In the genomic region with DNA sequence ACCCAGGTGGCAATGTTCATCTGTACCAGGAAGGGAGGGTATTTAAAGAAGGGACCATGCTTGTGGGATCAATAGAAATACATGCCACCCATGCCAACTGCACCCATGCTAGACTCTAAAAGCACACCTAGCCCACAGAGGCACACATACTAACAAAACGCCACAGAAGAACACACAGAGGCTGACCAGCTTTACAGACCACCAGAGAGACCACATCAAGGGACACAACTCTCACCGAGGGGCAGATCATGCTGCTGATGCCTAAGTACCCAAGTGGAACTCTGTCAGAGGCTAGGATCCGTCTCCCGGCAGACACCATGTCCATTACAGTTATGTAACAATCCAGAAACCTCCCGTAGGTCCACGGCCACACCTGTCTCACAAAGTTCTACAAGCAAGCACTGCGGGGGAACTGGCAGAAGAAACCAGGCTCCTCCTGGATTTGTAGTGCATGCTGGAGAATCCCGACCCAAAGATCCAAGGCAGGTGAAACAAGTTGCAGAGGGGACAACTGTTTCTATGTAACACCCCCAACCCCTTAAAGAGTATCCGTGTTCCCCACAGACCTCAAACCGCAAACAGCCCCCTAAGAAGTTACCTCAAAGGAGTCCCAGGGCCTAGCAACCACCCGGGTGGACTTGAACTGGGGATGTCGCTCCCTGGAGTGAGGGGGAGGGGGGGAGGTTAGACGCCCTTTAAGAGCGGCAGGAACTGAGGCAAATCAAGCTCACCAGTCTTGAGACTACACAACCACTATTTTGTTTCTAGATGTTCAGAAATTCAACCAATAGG, we compare ENCODE assay signal across 8 mouse cellular contexts. TPM values are rescaled to one million over a fixed set of nuclear protein-coding genes. Genes with fewer than 3 reads are reported as not detected.
A peak's percentile ranks its signal among the peaks of the same experiment; 100 is the strongest.
DNase-seq lines count a peak whose midpoint lies in the region; ATAC-seq lines count a peak whose summit lies in the region.

No protein-coding gene starts in this region.

- no peak for ATAC-seq in heart, embryonic 14.5 days (ENCODE audit: insufficient number of reproducible peaks, insufficient read depth, low FRiP score, low read depth)
- no peak for ATAC-seq in hindbrain, embryonic 13.5 days (ENCODE audit: low FRiP score)
- ATAC-seq in midbrain, embryonic 11.5 days (ENCODE audit: low FRiP score) = no peak
- no peak for ATAC-seq in activated CD4-positive, CD25-positive, alpha-beta regulatory T cell, adult 4 months

- peak overlapping the region; percentile 63 to 97 for H3K4me3 ChIP-seq in heart, embryonic 14.5 days (ENCODE audit: control insufficient read depth in 1 of 2, insufficient read depth in 1 of 2, low read depth in 1 of 2, low read length in 2 of 2)
- H3K4me3 ChIP-seq in hindbrain, embryonic 13.5 days = peak overlapping the region; percentile 94
- peak overlapping the region; percentile 95 for H3K4me3 ChIP-seq in midbrain, embryonic 11.5 days (ENCODE audit: low read depth, low read length)

- WGBS in heart, embryonic 14.5 days = 13% methylated on average over 14 of the region's 14 CpGs
- 22% methylated on average over 14 of the region's 14 CpGs for WGBS in hindbrain, embryonic 13.5 days
- WGBS in midbrain, embryonic 11.5 days = 25% methylated on average over 14 of the region's 14 CpGs

- H3K27me3 ChIP-seq in heart, embryonic 14.5 days (ENCODE audit: control insufficient read depth, insufficient read depth, low read length) = no peaks in the 10 kb centered on the region
- no peaks in the 10 kb centered on the region for H3K27me3 ChIP-seq in hindbrain, embryonic 13.5 days
- H3K27me3 ChIP-seq in midbrain, embryonic 11.5 days (ENCODE audit: control insufficient read depth, insufficient read depth, low read length) = no peaks in the 10 kb centered on the region

- no peak overlapping the region for H3K27ac ChIP-seq in heart, embryonic 14.5 days (replicated peaks in 1 of 2; ENCODE audit: control insufficient read depth in 1 of 2, insufficient read depth in 1 of 2, low read depth in 2 of 2, low read length in 2 of 2)
- no peak overlapping the region for H3K27ac ChIP-seq in hindbrain, embryonic 13.5 days
- H3K27ac ChIP-seq in midbrain, embryonic 11.5 days (ENCODE audit: low read depth, low read length) = no peak overlapping the region

- H3K9ac ChIP-seq in heart, embryonic 14.5 days (ENCODE audit: low read length) = peak overlapping the region; percentile 92
- peak overlapping the region; percentile 95 for H3K9ac ChIP-seq in hindbrain, embryonic 13.5 days
- peak overlapping the region; percentile 90 for H3K9ac ChIP-seq in midbrain, embryonic 11.5 days (ENCODE audit: low read length)

- H3K9me3 ChIP-seq in heart, embryonic 14.5 days (ENCODE audit: control insufficient read depth, low read length) = no peaks in the 10 kb centered on the region
- no peaks in the 10 kb centered on the region for H3K9me3 ChIP-seq in hindbrain, embryonic 13.5 days
- no peaks in the 10 kb centered on the region for H3K9me3 ChIP-seq in midbrain, embryonic 11.5 days (ENCODE audit: control insufficient read depth, low read length)

- H3K4me1 ChIP-seq in heart, embryonic 14.5 days (ENCODE audit: control insufficient read depth in 2 of 2, insufficient read depth in 2 of 2, low read length in 2 of 2) = peaks cover 25 to 50% of the 10 kb centered on the region in 2 experiments
- H3K4me1 ChIP-seq in hindbrain, embryonic 13.5 days (replicated peaks) = peaks cover 71% of the 10 kb centered on the region
- H3K4me1 ChIP-seq in midbrain, embryonic 11.5 days (ENCODE audit: control insufficient read depth, insufficient read depth, low read length) = peaks cover 38% of the 10 kb centered on the region

- no peak for DNase-seq in heart, postnatal 4 days
- DNase-seq in T-cell, adult 2 months (ENCODE audit: low spot score) = peak; percentile 12
- DNase-seq in midbrain, embryonic 11.5 days (ENCODE audit: low spot score, missing footprints) = peak; percentile 83
- DNase-seq in adrenal gland, postnatal 14 days = no peak
- no peak for DNase-seq in B cell, adult 2 months

- H3K36me3 ChIP-seq in heart, embryonic 14.5 days (ENCODE audit: control insufficient read depth, insufficient read depth, low read length) = peaks cover 6% of the 10 kb centered on the region; the same call in 1 of the 2 replicates
- no peaks in the 10 kb centered on the region for H3K36me3 ChIP-seq in hindbrain, embryonic 13.5 days
- no peaks in the 10 kb centered on the region; the same call in 1 of the 2 replicates for H3K36me3 ChIP-seq in midbrain, embryonic 11.5 days (ENCODE audit: control insufficient read depth, insufficient read depth, low read length)

- H3K4me2 ChIP-seq in heart, embryonic 14.5 days (ENCODE audit: low read length) = peak overlapping the region; percentile 76
- H3K4me2 ChIP-seq in hindbrain, embryonic 13.5 days = peak overlapping the region; percentile 99
- peak overlapping the region; percentile 89 for H3K4me2 ChIP-seq in midbrain, embryonic 11.5 days

RNA-seq across cellular contexts. Expression of gene Nsun2, which starts 1.2 kb away (rescaled TPM):
- polyA plus RNA-seq in heart, embryonic 14.5 days (2014; fragmentation: Nextera tagmentation; extraction: Ambion mirVana) = 61.3 and 64.2 TPM in 2 replicates
- total RNA-seq in heart, postnatal 4 days (2021) = 10 to 100 TPM; 48.9 to 50.9 TPM
- 75.2 and 77.6 TPM in 2 replicates for polyA plus RNA-seq in hindbrain, embryonic 13.5 days (2015; fragmentation: Nextera tagmentation; extraction: Ambion mirVana)
- 122 and 125 TPM in 2 replicates for polyA plus RNA-seq in midbrain, embryonic 11.5 days (2014; fragmentation: Nextera tagmentation; extraction: Ambion mirVana)
- total RNA-seq in adrenal gland, postnatal 14 days (2021) = 87.3 and 89.0 TPM in 2 replicates
- polyA plus RNA-seq in activated CD4-positive, CD25-positive, alpha-beta regulatory T cell, adult 4 months (2017; shearing (Covaris generic)) = 10 to 100 TPM; 35.8 to 36.9 TPM

RNA-seq across cellular contexts. Expression of gene Tent4a, which starts 2.1 kb away (rescaled TPM):
- polyA plus RNA-seq in heart, embryonic 14.5 days (2014; fragmentation: Nextera tagmentation; extraction: Ambion mirVana) = 5.5 and 5.6 TPM in 2 replicates
- 10 to 100 TPM; 23.1 to 25.0 TPM for total RNA-seq in heart, postnatal 4 days (2021)
- 6.2 and 6.6 TPM in 2 replicates for polyA plus RNA-seq in hindbrain, embryonic 13.5 days (2015; fragmentation: Nextera tagmentation; extraction: Ambion mirVana)
- 6.8 and 7.5 TPM in 2 replicates for polyA plus RNA-seq in midbrain, embryonic 11.5 days (2014; fragmentation: Nextera tagmentation; extraction: Ambion mirVana)
- total RNA-seq in adrenal gland, postnatal 14 days (2021) = 21.1 and 21.6 TPM in 2 replicates
- 1 to 10 TPM; 4.4 to 4.5 TPM for polyA plus RNA-seq in activated CD4-positive, CD25-positive, alpha-beta regulatory T cell, adult 4 months (2017; shearing (Covaris generic))

Comparison
In these comparisons a context has a peak if more than half of its experiments do, and no peak if none do; other contexts are left out.
1. DNase-seq: peak in T-cell, adult 2 months (single experiment) and midbrain, embryonic 11.5 days (single experiment); none in heart, postnatal 4 days (single experiment), adrenal gland, postnatal 14 days (single experiment) and B cell, adult 2 months (0 of 2).
2. Peak in every context shown above with its lines, with median percentiles within 50 percentile points of each other: H3K4me2 ChIP-seq, H3K4me3 ChIP-seq and H3K9ac ChIP-seq.